Mouse (Mus musculus): Measurements from ENCODE around the gene Rb1.

Rb1 gene

DNA sequence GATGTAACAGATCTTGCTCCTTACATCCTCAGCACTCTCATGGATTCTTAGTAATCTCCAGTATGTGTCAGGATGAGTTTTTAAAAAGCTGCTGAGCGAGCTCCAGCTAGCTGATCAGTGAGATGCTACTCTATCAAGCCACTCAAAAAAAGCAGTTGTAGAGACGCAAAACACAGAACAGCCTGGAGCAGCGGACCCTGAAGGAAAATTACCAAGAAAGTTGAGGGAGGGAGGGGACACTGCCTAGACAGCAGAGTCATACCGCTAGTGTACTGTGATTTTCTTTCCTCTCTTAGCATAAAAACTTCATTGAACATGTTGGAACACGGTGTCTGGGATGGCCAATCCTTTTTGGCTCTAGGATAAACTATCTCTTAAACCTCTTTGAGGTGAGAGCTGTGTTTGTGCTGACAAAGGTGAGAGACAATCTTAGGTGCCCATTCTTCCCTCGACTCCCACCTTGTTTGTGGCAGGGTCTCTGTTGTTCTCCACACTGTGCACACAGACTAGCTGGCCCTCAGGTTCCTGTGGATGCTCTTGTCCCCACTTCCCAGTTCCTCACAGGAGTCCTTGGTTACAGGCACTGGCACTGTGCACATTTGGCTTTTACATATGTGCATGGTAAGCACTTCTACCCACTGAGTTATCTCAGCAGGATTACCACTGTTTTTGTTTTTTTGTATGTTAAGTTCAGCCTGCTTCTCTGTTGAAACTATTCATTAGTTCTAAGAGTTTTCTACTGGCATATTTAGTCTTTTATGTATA, 10.9 kb upstream of the Rb1 start:
- DNase-seq (ENCODE audit: low read depth, low spot score), result no peak

DNA sequence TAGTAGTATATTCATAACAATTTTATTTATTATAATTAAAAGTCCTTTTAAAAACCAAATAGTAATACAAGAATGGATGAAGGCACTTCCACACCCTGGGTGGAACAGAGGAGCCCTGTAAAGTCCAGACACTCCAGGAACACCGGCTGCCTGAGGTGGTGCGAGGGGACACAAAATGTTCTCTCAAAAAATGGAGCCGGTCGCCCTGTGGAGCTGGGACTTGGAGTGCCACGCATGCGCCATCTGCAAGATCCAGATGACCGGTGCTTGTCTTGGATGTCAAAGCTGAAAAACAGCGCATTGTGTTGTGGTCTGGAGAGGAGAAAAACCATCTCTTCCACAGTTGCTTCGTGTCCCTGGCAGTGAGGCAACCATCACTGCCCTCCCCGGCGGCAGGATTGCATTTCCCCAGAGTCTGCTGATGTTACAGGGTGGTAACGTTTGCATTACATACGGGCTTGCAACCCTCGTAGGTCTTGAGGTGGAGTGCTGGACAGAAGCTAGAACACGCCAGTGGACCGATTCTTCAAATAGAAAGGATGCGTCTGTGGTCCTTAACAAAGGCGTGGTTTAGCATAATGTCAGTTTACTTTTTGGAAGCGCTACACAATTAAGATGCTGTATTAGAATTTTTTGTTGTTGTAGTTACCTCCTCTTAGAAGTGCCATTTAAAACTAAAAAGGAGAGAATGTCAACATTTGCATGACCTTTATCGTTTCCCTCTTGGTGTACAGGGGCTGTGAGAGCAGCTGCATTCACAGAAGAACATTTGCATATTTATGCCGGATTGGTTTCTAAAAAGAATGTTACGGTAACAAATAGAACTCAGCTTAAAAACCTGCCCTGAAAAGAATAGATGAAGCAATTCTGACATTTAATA, 9.5 kb upstream of the Rb1 start:
- no peak for DNase-seq (ENCODE audit: low read depth, low spot score)

DNA sequence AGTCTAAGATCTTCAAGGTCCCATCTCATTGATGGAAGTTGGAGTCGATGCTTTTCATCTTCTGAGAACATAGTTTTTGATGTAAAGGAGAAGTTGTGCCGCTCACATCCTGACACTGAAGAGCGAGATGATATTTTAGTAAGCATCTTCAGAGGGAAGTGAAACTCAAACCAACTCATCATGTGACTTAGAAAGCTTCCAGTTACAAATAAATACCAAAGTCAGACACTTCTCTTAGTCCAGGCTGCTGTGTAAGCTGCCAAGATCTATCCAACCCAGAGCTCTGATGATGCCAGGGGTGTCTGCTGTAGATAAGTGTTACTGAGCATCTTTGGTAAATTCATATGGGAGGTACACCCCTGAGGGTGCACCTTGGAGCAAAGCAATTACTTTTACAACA, 8.3 kb upstream of the Rb1 start:
- no peak for DNase-seq (ENCODE audit: low read depth, low spot score)

DNA sequence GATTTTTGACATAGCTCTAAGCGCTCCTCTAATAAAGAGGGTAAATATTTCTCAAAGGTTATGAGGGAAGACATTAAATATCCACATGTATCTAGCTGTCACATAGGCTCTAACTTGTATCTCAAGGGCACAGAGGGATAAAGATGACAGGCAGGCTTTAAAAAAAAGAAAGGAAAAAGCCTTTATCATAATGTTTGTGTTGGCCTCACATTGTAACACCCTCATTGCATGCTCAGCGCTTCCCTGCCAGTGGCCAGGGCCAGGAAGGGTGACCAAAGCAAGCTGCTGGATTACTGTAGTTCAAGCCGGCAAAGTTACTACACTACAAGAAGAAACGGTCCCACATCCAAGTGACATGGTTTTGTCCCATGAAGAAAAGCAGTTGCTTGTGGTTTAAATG, 5.8 kb upstream of the Rb1 start:
- no peak for DNase-seq (ENCODE audit: low read depth, low spot score)

DNA sequence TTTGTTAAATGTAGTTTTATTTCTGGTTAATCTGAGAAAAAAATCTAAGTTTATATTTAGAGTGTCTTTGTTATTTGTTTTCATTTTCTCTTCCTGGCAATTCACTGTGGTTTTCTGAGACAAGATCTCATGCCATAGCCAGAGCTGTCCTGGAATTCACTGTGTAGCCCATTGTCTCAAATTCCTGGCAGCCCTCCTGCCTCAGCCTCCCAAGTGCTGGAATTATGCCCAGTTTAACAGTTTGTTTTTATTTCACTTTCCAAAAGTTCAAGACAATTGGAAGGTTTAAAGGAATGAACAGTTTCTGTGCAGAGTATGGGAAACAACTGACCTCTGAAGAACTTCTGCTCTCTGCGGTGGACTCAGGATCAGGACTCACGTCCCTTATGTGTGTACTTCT, 4.2 kb upstream of the Rb1 start:
- DNase-seq (ENCODE audit: low read depth, low spot score), result no peak

DNA sequence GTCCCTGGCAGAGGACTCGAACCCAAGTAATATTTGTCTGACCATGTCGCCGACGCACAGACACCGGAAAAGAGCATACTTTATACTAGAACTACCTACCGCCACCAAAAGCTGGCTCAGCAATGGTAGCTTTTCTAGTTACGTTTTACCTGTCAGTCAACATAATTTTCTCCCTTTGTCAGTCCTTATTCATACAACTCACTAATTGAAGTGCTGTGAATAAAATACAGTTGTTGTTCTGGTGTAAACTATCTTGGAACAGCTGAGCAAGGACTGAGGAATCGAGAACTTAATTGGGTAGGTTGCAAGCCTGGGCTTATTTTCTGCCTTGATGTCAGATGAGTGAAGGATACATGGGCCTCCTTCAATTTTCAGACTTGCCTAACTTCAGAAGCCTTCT, 889 bp upstream of the Rb1 start:
- no peak for DNase-seq (ENCODE audit: low read depth, low spot score)

DNA sequence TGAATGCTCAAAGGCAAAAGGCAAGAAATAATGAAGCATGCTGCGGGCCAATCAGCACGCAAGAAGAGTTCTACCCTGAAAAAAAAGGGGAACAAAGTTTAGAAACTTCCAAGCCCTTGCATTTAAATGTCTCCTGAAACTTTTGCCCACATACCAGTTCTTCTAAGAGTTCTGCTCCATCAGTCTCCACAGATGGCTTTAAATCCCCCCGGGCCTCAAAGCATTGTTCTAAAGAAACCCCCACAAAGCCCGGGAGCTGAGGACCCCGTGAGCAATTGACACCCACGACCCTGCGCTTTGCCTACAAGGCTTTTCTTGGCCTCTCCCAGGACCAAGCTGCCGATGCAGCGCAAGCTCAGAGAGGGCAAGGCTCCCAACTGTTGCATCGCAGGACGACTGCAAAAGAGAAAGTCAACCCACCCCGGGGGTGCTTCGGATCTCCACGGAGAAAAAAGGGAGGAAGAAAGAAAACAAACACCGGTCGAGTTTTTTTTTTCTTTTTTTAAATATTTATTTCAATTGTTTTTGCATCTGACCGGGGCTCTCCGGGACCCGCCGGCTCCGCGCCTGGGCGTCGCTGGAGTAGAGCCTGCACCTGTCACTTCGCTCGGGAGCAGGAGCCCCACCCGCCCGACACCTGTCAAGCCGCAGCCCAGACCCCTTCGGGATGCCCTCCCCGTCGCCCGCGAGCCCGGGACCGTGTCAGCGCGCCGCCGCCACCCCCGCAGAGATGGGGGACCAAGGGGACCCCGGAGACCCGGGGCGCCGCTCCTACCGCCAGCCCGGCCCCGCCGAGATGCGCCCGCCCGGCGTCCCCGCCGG, 777 bp downstream of the Rb1 start:
- DNase-seq (ENCODE audit: low read depth, low spot score), result no peak

DNA sequence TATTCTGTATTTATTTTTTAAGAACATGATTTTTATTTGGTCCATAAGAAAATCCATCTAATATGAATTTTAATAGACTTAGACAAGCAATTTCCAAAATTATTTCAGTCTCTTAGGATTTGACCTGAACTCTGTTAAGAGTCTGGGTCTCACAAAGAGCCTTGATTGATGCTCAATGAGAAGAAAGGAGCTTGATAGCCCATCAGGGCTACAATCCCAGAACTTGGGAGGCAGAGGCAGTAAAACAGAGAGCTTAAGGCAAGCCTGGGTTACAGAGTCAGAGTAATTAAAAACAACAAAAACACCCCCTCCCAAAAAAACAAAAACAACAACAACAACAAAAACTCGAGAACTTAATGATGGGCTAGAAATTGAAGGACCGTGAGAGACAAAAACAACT, 1.7 kb downstream of the Rb1 start:
- no peak for DNase-seq (ENCODE audit: low read depth, low spot score)

DNA sequence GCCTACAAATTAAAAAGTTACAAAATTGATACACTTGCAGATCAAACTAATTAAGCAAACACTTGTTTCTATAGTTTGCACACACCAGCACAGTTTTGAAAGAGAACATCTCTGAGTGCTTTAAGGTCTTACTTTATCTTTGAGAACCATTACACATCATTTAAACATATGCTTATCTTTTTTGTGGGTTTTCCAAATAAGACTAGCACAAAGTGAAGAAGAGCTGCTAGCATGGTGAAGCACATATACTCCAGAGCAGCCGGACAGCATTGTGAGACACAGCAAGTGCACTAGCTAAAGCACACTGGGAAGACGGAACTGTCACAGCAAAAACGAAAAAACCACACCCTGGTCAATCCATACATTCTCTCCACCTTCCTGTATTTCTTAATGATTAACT, 3.5 kb downstream of the Rb1 start:
- DNase-seq (ENCODE audit: low read depth, low spot score), result no peak

DNA sequence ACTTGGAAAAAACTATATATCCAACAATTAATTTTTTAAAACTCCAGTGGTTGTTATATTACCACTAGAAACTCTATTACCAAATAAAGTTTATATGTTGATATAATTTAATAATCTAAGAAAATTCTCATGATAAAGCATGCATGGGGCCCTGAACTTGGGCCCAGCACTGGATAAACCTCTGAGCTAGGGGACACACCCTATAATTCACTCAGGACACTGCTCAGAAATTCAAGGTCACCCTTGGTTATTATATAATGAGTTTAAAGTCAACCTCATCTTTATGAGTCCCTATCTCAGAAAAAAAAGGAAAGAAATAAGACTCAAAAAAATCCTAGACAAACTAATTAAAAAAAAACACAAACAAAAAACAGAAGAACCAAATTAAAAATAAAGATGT, 8.7 kb downstream of the Rb1 start:
- no peak for DNase-seq (ENCODE audit: low read depth, low spot score)

DNA sequence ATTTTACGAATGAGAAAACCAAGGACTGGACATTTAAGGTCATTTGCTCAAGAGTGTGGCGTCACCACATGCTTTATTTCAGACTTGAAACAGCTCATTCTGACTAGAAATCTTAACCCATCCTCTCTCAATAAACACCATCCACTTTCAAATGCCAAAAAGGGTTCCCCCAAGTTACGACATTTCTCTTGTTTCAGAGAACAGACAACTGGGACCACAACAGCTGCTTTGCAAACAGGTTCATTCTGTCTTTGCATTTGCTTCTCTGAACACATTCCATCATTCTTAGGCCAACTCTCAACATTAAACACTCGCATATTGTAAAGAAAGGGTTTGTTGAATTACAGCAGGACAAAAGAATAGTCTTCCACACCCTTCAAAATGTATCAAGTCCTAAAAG, 11.8 kb downstream of the Rb1 start:
- DNase-seq (ENCODE audit: low read depth, low spot score), result no peak

DNA sequence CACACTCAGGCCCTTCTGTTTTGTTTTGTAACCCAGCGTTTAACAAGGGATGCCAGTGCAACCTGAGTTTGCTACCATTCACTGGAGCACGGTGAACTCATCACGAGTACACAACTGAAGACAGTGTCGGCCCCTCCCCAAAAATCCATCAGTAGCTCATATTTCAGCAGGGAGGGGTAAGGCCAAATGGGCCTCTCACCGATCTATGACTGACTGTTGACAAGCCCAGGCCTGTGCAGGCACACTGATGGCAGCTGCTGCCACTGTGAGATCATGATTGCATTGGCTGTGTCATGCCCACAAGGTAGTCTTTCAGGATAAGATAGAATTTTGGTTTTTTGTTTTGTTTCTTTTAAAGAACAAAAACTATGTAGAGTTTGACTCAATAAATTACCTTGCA, 12.2 kb downstream of the Rb1 start:
- DNase-seq (ENCODE audit: low read depth, low spot score), result no peak

DNA sequence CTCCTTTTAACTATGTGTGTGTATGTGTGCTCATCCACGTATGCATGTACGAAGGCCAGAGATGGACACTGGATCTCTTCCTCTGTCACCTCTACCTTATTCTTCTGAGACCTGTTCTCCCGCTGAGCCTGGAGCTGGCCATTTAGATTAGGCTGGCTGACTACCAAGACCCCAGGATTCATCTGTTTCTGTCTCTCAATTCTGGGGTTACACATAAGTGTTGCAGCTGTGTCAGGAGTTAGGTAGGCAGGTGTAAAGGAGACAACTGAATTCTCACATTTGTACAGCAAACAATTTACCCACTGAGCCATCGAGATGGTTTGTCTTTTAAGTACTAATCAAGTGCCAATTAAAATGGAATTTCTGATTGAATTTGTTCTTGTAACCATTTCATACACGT, 12.7 kb downstream of the Rb1 start:
- DNase-seq (ENCODE audit: low read depth, low spot score), result no peak

DNA sequence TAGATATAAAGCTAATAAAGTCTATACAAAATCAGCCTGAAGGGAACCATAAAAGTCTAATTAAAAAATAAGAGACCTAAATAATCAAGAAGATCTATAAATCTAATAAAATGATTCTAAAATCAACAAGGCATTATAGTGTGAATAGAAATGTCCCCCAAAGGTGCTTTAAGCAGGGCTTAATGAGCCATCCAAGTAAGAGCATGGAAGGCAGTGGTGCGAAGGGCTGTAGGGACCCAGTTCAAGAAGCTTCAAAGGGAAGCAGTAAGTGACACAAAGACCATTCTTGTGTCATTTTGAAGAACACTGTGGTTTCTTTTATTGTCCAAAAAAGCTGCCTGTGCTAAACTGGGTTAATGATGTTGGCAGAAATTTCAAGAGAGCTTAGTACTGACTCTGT, 18.1 kb downstream of the Rb1 start:
- no peak for DNase-seq (ENCODE audit: low read depth, low spot score)

DNA sequence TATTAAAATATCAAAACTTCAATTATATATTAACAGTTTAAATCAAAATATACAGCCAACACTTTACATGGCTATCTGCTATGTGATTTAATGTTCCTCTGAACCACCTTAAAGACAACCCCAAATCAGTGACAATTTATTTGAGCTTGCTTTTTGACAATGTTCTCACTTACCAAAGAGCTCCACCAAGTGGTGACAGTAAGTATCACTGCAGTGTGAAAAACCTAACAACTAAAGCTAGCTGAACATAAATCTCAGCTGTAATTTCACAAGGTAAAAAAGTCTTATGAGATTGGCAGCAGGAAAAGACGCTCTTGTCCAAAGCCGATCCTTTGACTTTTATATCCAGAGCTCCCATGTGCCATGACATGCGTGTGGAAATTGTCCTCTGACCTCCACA, 22.4 kb downstream of the Rb1 start:
- no peak for DNase-seq (ENCODE audit: low read depth, low spot score)

DNA sequence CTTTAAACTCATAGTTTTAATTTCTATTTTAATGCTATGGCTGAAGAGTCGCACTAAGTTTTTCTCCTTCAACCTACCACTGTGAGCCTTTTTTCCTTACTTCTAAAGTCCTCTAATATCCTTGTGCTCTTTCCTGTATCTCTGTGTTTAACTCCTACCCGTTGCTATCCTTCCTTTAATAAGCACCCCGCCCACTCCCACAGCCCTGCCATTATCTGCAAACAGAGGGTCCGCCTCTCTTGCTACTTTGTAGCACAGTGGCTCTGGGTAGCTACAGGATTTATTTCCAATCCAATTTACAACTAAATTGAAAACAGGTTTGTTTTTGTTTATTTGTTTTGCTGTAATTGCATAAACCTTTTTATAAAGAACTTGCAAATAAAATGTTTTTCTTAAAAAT, 23.8 kb downstream of the Rb1 start:
- no peak for DNase-seq (ENCODE audit: low read depth, low spot score)

DNA sequence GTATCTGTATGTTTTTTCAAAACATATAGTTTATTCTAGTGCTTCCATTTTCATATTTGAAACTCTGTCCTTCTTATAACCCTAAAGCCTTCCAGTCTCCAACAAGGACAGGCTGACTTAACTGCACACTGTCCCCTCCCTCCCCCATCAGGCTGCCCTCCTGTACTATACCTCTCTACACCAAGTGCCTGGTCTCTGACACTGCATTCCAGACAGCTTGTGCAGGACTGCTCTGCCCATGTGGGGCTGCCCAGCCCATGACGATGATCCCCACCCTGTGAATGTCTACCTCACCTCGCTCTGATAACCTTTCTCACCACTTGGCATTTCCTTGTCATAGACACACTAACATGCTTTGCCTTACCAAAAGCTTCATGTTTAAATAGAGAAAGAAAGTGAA, 30.1 kb downstream of the Rb1 start:
- no peak for DNase-seq (ENCODE audit: low read depth, low spot score)

DNA sequence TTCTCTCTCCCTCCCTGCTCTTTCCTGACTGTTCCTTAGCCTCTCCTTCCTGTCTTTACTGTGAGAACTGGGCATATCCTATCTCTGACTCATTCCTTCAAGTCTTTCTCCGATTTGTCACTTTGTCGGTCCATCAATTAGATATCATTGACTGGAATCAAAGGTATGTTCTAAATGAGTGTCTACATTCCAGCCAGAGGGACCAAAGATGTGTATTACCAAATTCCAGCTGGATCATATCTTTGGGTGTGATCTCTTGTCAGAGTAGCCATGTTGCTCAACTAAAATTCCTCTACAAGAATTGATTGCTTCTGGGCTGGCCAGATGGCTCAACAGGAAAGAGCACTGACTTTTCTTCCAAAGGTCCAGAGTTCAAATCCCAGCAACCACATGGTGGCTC, 32.0 kb downstream of the Rb1 start:
- DNase-seq (ENCODE audit: low read depth, low spot score), result no peak

DNA sequence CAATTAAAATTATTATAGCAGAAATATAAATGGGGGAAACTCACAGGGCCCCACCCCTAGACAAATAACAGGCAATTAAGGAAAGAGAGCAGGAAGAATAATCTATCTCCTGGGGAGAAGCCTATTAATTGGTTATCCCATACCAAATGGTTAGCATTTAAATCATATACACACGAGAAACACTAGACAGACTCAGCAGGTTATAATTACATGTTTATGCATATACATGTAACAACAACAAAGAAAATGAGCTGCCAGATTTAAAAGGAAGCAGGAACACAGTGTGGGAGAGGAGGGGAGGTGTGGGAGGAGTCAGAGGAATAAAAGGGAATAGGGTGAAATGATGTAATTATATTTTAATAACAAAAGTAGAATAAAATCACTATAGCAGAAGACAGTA, 33.2 kb downstream of the Rb1 start:
- DNase-seq (ENCODE audit: low read depth, low spot score), result no peak

DNA sequence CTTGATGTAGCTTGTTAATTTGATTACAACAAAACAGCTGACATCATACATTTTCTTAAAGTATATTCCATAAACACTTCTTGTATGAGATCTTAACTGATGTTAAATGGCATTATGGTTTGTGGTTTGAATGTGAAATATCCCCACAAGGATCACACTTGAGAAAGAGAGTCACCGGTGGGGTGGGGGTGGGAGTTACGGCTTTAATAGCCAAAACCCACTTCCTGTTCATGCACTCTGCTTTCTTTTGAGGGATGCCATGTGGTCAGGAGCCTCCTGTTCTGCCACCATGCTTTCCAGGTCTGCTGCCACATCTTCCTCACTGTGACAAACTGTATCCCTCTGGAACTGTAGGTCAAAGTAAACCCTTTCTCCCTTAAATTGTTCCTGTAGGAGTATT, 35.7 kb downstream of the Rb1 start:
- no peak for DNase-seq (ENCODE audit: low read depth, low spot score)

DNA sequence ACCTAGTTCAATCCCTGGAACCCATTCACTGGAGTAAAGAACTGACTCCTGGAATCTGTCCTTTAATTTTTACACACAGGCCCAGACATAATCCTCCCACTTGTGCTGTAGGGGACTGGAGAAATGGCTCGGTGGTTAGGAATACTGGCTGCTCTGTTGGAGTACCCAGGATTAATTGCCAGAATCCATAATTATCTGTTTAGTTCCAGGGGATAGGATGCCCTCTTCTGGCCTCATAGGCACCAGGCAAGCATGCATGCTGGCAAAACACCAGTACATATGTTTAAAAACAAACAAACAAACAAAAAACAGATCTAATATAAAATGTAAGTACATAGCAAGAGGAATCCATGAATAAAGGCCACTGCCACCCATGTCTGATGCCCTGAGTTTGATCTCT, 44.6 kb downstream of the Rb1 start:
- DNase-seq (ENCODE audit: low read depth, low spot score), result no peak

DNA sequence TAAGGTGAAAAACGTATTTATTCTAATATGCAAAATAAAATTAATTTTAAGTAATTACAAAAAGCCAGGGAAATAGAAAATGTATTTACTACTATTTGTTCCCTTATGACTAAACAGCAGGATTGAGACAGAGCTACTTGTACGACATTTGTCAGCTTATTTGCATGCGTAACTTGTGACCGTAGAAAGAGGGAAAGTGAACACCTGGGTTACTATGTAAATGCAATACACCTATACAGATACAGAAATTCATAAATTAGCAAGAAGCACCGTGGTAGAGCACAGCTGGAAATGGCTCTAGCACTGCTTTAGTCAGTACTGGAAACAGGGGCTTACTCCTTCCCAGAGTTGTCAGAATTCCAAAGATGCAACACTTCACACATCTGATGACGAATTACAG, 46.5 kb downstream of the Rb1 start:
- DNase-seq (ENCODE audit: low read depth, low spot score), result no peak
